Mouse (Mus musculus) limb, embryonic 10.5 days (tissue): ENCODE measurements around the gene Snapc5. TPM values are rescaled to one million over a fixed set of nuclear protein-coding genes. Genes with fewer than 3 reads are reported as not detected.
"Not testable (repeated sequence)": the region's sequence is repeated elsewhere in the genome, so short reads cannot be mapped to it uniquely, and the experiment has no call there.

Experiments
- DNase-seq: peaks from one replicate; pipeline ENCODE4 v3.0.0-alpha.2; 2017; ENCODE audit warnings: low spot score
- H3K27ac ChIP-seq: fragments of 300-500 bp; sonication (generic); 2 replicates; pipeline ENCODE4 v1.5.1; 2016; ENCODE audit warnings: mild to moderate bottlenecking
- H3K27me3 ChIP-seq: fragments of 300-500 bp; sonication (generic); 2 replicates; pipeline ENCODE4 v1.6.1; 2016; ENCODE audit warnings: low read depth, mild to moderate bottlenecking; ENCODE audit not compliant: poor library complexity, severe bottlenecking
- H3K36me3 ChIP-seq: fragments of 300-500 bp; sonication (generic); 2 replicates; pipeline ENCODE4 v1.6.1; 2016; ENCODE audit warnings: mild to moderate bottlenecking, moderate library complexity
- H3K4me1 ChIP-seq: fragments of 300-500 bp; sonication (generic); 2 replicates; pipeline ENCODE4 v1.6.1; 2016
- H3K4me3 ChIP-seq: fragments of 300-500 bp; sonication (generic); 2 replicates; pipeline ENCODE4 v1.5.1; 2016; ENCODE audit warnings: mild to moderate bottlenecking, moderate library complexity
- H3K9me3 ChIP-seq: fragments of 300-500 bp; sonication (generic); replicated peaks from 2 replicates; pipeline ENCODE4 v1.6.1; 2016; ENCODE audit warnings: mild to moderate bottlenecking
- WGBS: fragments of 180-500 bp; shearing (Covaris S2); methylation state at CpG from one replicate; pipeline ENCODE4 v1.1.7; 2016; 5-methylcytosine and 5-hydroxymethylcytosine counted together
- polyA plus RNA-seq: library from polyadenylated mRNA; unstranded; fragments of >200 nt; fragmentation: Nextera tagmentation; extraction: Ambion mirVana; gene quantifications from 2 replicates; pipeline ENCODE4 v1.2.1, GENCODE M21; 2016

Snapc5 gene
- polyA plus RNA-seq, 1 experiment from 2014 or later: 31.5 TPM

DNA sequence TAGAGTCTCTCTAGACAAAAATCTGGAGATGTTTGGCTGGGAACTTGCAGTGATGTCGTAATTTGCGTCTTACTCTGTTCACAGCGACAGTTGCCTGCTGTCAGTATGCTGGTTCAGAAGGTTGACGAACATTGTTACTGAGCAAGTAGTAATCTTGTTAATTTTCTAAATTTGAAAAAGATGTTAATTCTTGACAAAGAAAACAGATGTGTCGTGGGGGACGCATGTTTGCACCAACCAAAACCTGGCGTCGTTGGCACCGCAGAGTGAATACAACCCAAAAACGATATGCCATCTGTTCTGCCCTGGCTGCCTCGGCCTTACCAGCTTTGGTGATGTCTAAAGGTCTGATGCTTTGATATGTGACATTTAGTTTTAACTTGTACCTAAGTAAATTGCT, 3.7 kb upstream of the Snapc5 start:
- H3K9me3 ChIP-seq: no peaks in the 10 kb centered on the region
- H3K27me3 ChIP-seq: no peaks in the 10 kb centered on the region
- peaks cover 55% of the 10 kb centered on the region for H3K36me3 ChIP-seq
- 90% methylated on average over 11 of the region's 11 CpGs for WGBS
- H3K4me3 ChIP-seq: 0 out of 2 replicates have a peak overlapping the region, but pooled peaks have one; percentile 68
- peaks cover 24% of the 10 kb centered on the region for H3K4me1 ChIP-seq
- no peak for DNase-seq
- no peak overlapping the region for H3K27ac ChIP-seq

- 46% methylated on average over 3 of the region's 3 CpGs for WGBS
- H3K27ac ChIP-seq: peak overlapping the region; percentile 83
- H3K36me3 ChIP-seq: peaks cover 80% of the 10 kb centered on the region
- DNase-seq: no peak
- no peaks in the 10 kb centered on the region for H3K9me3 ChIP-seq
- H3K4me1 ChIP-seq: peaks cover 19% of the 10 kb centered on the region
- peak overlapping the region; percentile 73 for H3K4me3 ChIP-seq
- no peaks in the 10 kb centered on the region for H3K27me3 ChIP-seq
These were observed 482 bp upstream of the Snapc5 start for GRCm38 (mm10) chr9:64178610-64178973.

GRCm38 (mm10) chr9:64183295-64183694, 4.2 kb downstream of the Snapc5 start:
- not testable (repeated sequence) for H3K4me3 ChIP-seq, DNase-seq, H3K27me3 ChIP-seq, H3K27ac ChIP-seq, H3K9me3 ChIP-seq
- 92% methylated on average over 5 of the region's 5 CpGs for WGBS
- Histone ChIP-seq H3K4me1 (peaks cover 11% of the 10 kb centered on the region), H3K36me3 (peaks cover 82% of the 10 kb centered on the region)

DNA sequence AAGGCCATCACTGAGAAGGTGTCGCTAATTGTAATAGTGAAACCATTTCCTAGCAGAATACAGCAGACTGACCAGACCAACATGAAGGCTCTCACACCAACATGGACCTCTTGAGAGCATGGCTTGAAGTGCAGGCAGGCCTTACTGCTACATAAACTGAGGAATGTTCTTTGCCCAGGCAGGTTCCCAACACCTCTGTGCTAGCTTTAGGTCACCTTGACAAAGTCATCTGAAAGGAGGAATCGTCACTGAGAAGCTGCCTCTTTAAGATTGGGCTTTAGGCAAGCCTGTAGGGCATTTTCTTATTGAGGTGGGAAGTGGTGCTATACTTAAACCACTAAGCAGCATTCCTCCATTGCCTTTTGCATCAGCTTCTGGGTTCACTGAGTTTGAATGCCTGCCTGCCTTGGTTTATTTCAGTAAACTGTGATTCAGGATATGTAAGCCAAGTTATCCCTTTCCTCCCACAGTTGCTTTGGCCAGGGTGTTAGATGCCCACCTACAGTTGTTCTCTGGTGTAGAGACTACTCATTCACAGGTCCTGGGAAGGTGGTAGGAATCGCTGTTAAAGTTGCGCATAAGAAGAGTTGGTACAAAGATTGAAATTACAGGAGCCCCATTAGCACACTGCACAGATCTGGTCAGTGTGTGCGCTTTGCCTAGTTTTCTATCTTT, 5.2 kb downstream of the Snapc5 start:
- H3K9me3 ChIP-seq: no peaks in the 10 kb centered on the region
- 91% methylated on average over 5 of the region's 5 CpGs for WGBS
- peaks cover 82% of the 10 kb centered on the region for H3K36me3 ChIP-seq
- no peak overlapping the region for H3K27ac ChIP-seq
- DNase-seq: no peak
- no peak overlapping the region for H3K4me3 ChIP-seq
- H3K4me1 ChIP-seq: peaks cover 8% of the 10 kb centered on the region
- H3K27me3 ChIP-seq: no peaks in the 10 kb centered on the region

GRCm38 (mm10) chr9:64193879-64194278, 14.8 kb downstream of the Snapc5 start:
- Histone ChIP-seq H3K9me3 (no peaks in the 10 kb centered on the region), H3K4me1 (no peaks in the 10 kb centered on the region), H3K27me3 (no peaks in the 10 kb centered on the region), H3K27ac (no peak overlapping the region), H3K4me3 (no peak overlapping the region), H3K36me3 (peaks cover 75% of the 10 kb centered on the region)
- no peak for DNase-seq
- whole genome bisulfite sequencing: 93% methylated on average over 1 of the region's 1 CpGs

GRCm38 (mm10) chr9:64195554-64195953, 16.5 kb downstream of the Snapc5 start:
- 90% methylated on average over 4 of the region's 4 CpGs for WGBS
- no peaks in the 10 kb centered on the region for H3K27me3 ChIP-seq
- H3K27ac ChIP-seq: no peak overlapping the region
- peaks cover 73% of the 10 kb centered on the region for H3K36me3 ChIP-seq
- H3K4me1 ChIP-seq: no peaks in the 10 kb centered on the region
- no peak overlapping the region for H3K4me3 ChIP-seq
- DNase-seq: no peak
- H3K9me3 ChIP-seq: no peaks in the 10 kb centered on the region

- Histone ChIP-seq H3K9me3 (no peaks in the 10 kb centered on the region), H3K27ac (no peak overlapping the region), H3K27me3 (no peaks in the 10 kb centered on the region), H3K4me1 (no peaks in the 10 kb centered on the region), H3K36me3 (peaks cover 73% of the 10 kb centered on the region), H3K4me3 (no peak overlapping the region)
- DNase-seq: no peak
- 87% methylated on average over 8 of the region's 8 CpGs for WGBS
These were observed 18.4 kb downstream of the Snapc5 start for GRCm38 (mm10) chr9:64197524-64197923.

- Histone ChIP-seq H3K4me1 (no peaks in the 10 kb centered on the region), H3K27ac (no peak overlapping the region), H3K9me3 (no peaks in the 10 kb centered on the region), H3K4me3 (no peak overlapping the region), H3K36me3 (peaks cover 73% of the 10 kb centered on the region), H3K27me3 (no peaks in the 10 kb centered on the region)
- no peak for DNase-seq
- 91% methylated on average over 5 of the region's 5 CpGs for WGBS
These were observed 19.1 kb downstream of the Snapc5 start for GRCm38 (mm10) chr9:64198068-64198762.

GRCm38 (mm10) chr9:64198763-64199418, 19.8 kb downstream of the Snapc5 start:
- 91% methylated on average over 7 of the region's 7 CpGs for WGBS
- H3K4me1 ChIP-seq, H3K27ac ChIP-seq, H3K9me3 ChIP-seq, H3K27me3 ChIP-seq, H3K4me3 ChIP-seq, DNase-seq: not testable (repeated sequence)
- peaks cover 73% of the 10 kb centered on the region for H3K36me3 ChIP-seq

DNA sequence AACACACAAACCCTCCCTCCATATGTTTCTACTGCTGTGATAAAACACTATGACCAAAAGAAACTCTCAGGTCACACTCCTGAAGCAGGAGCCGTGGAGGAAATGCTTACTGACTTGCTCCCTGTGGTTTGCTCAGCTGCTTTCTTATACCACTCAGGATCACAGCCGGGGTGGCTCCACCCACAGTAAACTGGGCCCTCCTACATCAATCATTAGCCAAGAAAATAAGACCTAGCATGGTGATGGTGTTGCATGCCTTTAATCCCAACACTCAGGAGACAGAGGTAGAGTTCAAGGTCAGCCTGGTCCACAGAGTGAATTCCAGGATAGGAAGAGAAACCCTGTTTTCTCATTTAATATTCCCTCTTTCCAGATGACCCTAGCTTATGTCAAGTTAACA, 20.8 kb downstream of the Snapc5 start:
- H3K36me3 ChIP-seq: peaks cover 74% of the 10 kb centered on the region
- H3K27me3 ChIP-seq: no peaks in the 10 kb centered on the region
- no peak overlapping the region for H3K27ac ChIP-seq
- DNase-seq: no peak
- no peak overlapping the region for H3K4me3 ChIP-seq
- H3K4me1 ChIP-seq: no peaks in the 10 kb centered on the region
- no peaks in the 10 kb centered on the region for H3K9me3 ChIP-seq
- WGBS: 91% methylated on average over 2 of the region's 2 CpGs

DNA sequence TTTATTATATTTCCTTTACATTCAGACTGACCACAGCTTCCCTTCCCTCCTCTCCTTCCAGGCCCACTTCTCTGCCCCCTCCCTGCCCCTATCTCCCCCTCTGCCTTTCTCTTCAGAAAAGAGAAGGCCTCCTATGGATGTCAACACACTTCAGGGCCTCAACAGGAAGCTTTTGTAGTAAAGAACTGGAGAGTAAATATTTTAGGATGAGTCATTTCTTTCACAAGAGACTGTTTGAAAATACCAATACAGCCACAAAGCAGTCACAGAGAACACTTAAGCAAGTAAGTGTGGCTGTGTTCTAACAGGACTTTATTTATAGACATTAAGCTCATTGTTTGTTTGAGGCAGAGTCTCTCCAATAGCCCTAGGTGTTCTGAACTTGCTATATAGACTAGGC, 23.3 kb downstream of the Snapc5 start:
- H3K36me3 ChIP-seq: peaks cover 82% of the 10 kb centered on the region
- H3K9me3 ChIP-seq: no peaks in the 10 kb centered on the region
- H3K4me3 ChIP-seq: no peak overlapping the region
- no peak for DNase-seq
- H3K27ac ChIP-seq: no peak overlapping the region
- no peaks in the 10 kb centered on the region for H3K4me1 ChIP-seq
- H3K27me3 ChIP-seq: no peaks in the 10 kb centered on the region

GRCm38 (mm10) chr9:64202866-64203265, 23.8 kb downstream of the Snapc5 start:
- H3K4me3 ChIP-seq: no peak overlapping the region
- no peaks in the 10 kb centered on the region for H3K4me1 ChIP-seq
- H3K27ac ChIP-seq: no peak overlapping the region
- H3K27me3 ChIP-seq: no peaks in the 10 kb centered on the region
- DNase-seq: no peak
- peaks cover 85% of the 10 kb centered on the region for H3K36me3 ChIP-seq
- H3K9me3 ChIP-seq: no peaks in the 10 kb centered on the region

GRCm38 (mm10) chr9:64207509-64208084, 28.5 kb downstream of the Snapc5 start:
- 88% methylated on average over 3 of the region's 3 CpGs for WGBS
- Histone ChIP-seq H3K36me3 (peaks cover 92% of the 10 kb centered on the region), H3K9me3 (no peaks in the 10 kb centered on the region), H3K4me3 (no peak overlapping the region), H3K27me3 (no peaks in the 10 kb centered on the region), H3K27ac (no peak overlapping the region), H3K4me1 (no peaks in the 10 kb centered on the region)
- no peak for DNase-seq
